In genomic region chr6:136497744-136498143, GRCm38 (mm10) we compare ENCODE assay signal across 10 mouse cellular contexts. TPM values are rescaled to one million over a fixed set of nuclear protein-coding genes. Genes with fewer than 3 reads are reported as not detected.
DNase-seq lines count a peak whose midpoint lies in the region; ATAC-seq and TF ChIP-seq lines count a peak whose summit lies in the region.
"Had no signal": no experiment of that assay in that cellular context is flagged by ENCODE, and none has a peak within 500 bp of the region (broad histone marks: within the 10 kb centered on the region; RNA-seq: fewer than 3 reads in every experiment).

No protein-coding gene starts in this region.

- no peaks in the 10 kb centered on the region for H3K36me3 ChIP-seq in hindbrain, embryonic 16.5 days (ENCODE audit: control insufficient read depth, insufficient read depth, low read length)
- H3K36me3 ChIP-seq: forebrain, embryonic 15.5 days had no signal

- intact Hi-C loops in gastrocnemius, postnatal 36 days (cut with DNase I) = no loop called here

- no peaks in the 10 kb centered on the region for H3K27me3 ChIP-seq in hindbrain, embryonic 16.5 days (replicated peaks; ENCODE audit: control insufficient read depth, insufficient read depth, low read length)
- H3K27me3 ChIP-seq: forebrain, embryonic 15.5 days had no signal

- no peak for ATAC-seq in hindbrain, embryonic 16.5 days
- ATAC-seq: forebrain, embryonic 15.5 days had no signal

- H3K9me3 ChIP-seq in hindbrain, embryonic 16.5 days (ENCODE audit: control insufficient read depth, low read length) = no peaks in the 10 kb centered on the region
- H3K9me3 ChIP-seq: forebrain, embryonic 15.5 days had no signal

- no peak overlapping the region for H3K4me2 ChIP-seq in hindbrain, embryonic 16.5 days (ENCODE audit: low read length)
- H3K4me2 ChIP-seq: forebrain, embryonic 15.5 days; lung, embryonic 14.5 days had no signal

- no peak overlapping the region for H3K9ac ChIP-seq in hindbrain, embryonic 16.5 days (ENCODE audit: low read depth, low read length)
- H3K9ac ChIP-seq: forebrain, embryonic 15.5 days; lung, embryonic 14.5 days had no signal

- H3K4me1 ChIP-seq in bone marrow, adult 2 months (ENCODE audit: control insufficient read depth, insufficient read depth, low read length) = peaks cover 6% of the 10 kb centered on the region; the same call in 1 of the 2 replicates
- no peaks in the 10 kb centered on the region for H3K4me1 ChIP-seq in hindbrain, embryonic 16.5 days (ENCODE audit: control insufficient read depth, insufficient read depth, low read depth, low read length)
- H3K4me1 ChIP-seq: forebrain, embryonic 15.5 days had no signal

- H3K27ac ChIP-seq in layer of hippocampus, adult 2 months = no peak overlapping the region
- peak overlapping the region; percentile 91 for H3K27ac ChIP-seq in bone marrow, adult 2 months (ENCODE audit: control insufficient read depth, insufficient read depth, low read depth, low read length, poor library complexity)
- H3K27ac ChIP-seq in hindbrain, embryonic 16.5 days (ENCODE audit: low read depth, low read length) = no peak overlapping the region
- H3K27ac ChIP-seq: forebrain, embryonic 15.5 days had no signal

- peak; percentile 54 for DNase-seq in layer of hippocampus, adult 11-12 months (ENCODE audit: low spot score)
- no peak for DNase-seq in layer of hippocampus, adult 2 months (ENCODE audit: low spot score in 2 of 2)
- DNase-seq in lung, postnatal 36 days = peak; percentile 88
- peak; percentile 70 to 77 for DNase-seq in thymus, postnatal 10 days (ENCODE audit: low spot score in 2 of 2)
- no peak for DNase-seq in adrenal gland, postnatal 4 days (ENCODE audit: low spot score in 2 of 2)
- DNase-seq in gastrocnemius, postnatal 36 days = no peak
- DNase-seq: lung, embryonic 14.5 days had no signal

- WGBS in bone marrow, adult 2 months = 48% methylated on average over 5 of the region's 5 CpGs
- WGBS in hindbrain, embryonic 16.5 days = 63% methylated on average over 5 of the region's 5 CpGs

- no peak overlapping the region for H3K4me3 ChIP-seq in layer of hippocampus, adult 2 months
- no peak overlapping the region for H3K4me3 ChIP-seq in bone marrow, adult 2 months (replicated peaks; ENCODE audit: control insufficient read depth, low read depth, low read length)
- no peak overlapping the region for H3K4me3 ChIP-seq in hindbrain, embryonic 16.5 days (ENCODE audit: low read length)
- H3K4me3 ChIP-seq: forebrain, embryonic 15.5 days had no signal

- TF ChIP-seq CTCF in layer of hippocampus, adult 2 months (conservative IDR thresholded peaks at IDR 0.05) = no peak
- TF ChIP-seq CTCF in bone marrow, adult 2 months (IDR thresholded peaks at IDR 0.05; ENCODE audit: control insufficient read depth, insufficient read depth, low read length) = no peak

- TF ChIP-seq POLR2A in bone marrow, adult 2 months (IDR thresholded peaks at IDR 0.05; ENCODE audit: borderline replicate concordance, control insufficient read depth, low read depth, low read length) = no peak

RNA-seq across cellular contexts. Expression of gene Atf7ip, which starts 8.2 kb away (rescaled TPM):
- 100 to 1,000 TPM; 103 to 116 TPM for total RNA-seq in layer of hippocampus, adult 2 months (2021)
- polyA plus RNA-seq in bone marrow, adult 2 months (2011; ENCODE audit: insufficient read depth, insufficient read length, low replicate concordance, missing spikeins) = 39.2 and 53.1 TPM in 2 replicates
- 100 to 1,000 TPM; 119 to 123 TPM for total RNA-seq in adrenal gland, postnatal 4 days (2021)
- 30.4 and 33.9 TPM in 2 replicates for polyA plus RNA-seq in hindbrain, embryonic 16.5 days (2015; fragmentation: Nextera tagmentation; extraction: Ambion mirVana)
- 10 to 100 TPM; 31.6 to 41.6 TPM for total RNA-seq in gastrocnemius, postnatal 36 days (2021)

Comparison
In these comparisons a context has a peak if more than half of its experiments do, and no peak if none do; other contexts are left out.
1. DNase-seq: peak in layer of hippocampus, adult 11-12 months (single experiment), lung, postnatal 36 days (single experiment) and thymus, postnatal 10 days (2 of 2); none in layer of hippocampus, adult 2 months (0 of 2), adrenal gland, postnatal 4 days (0 of 2) and gastrocnemius, postnatal 36 days (0 of 2).